Mouse (Mus musculus) lung, adult 18-20 months (tissue): ENCODE data around the gene Grifin.
A peak's percentile ranks its signal among the peaks of the same experiment; 100 is the strongest.

Source experiments
- DNase-seq, 2 experiments: peaks; one replicate each; pipeline ENCODE4 v3.0.0; 2022; ENCODE audit warnings: mixed read lengths in 2 of 2

Grifin gene

GRCm38 (mm10) chr5:140564896-140565295 is at the start of gene Grifin:
Grifin (minus strand) TSS chr5:140565071.
- no peak for DNase-seq

- DNase-seq = no peak
Observed at GRCm38 (mm10) chr5:140614141-140614540, 49.3 kb upstream of the Grifin start.

- no peak for DNase-seq
Observed at GRCm38 (mm10) chr5:140612191-140612590, 47.3 kb upstream of the Grifin start.

GRCm38 (mm10) chr5:140611611-140612185 is 46.8 kb upstream of the Grifin start:
- no peak for DNase-seq

- peak; percentile 83 to 91 for DNase-seq
Observed at GRCm38 (mm10) chr5:140611021-140611583, 46.2 kb upstream of the Grifin start.

GRCm38 (mm10) chr5:140610273-140611011 is 45.6 kb upstream of the Grifin start:
- DNase-seq = peak; percentile 73 to 82

- peak; percentile 73 to 85 for DNase-seq
Observed at GRCm38 (mm10) chr5:140609511-140610272, 44.8 kb upstream of the Grifin start.

GRCm38 (mm10) chr5:140608634-140609015 is 43.8 kb upstream of the Grifin start:
- peak; percentile 44 to 64 for DNase-seq

- DNase-seq = peak in 1 of 2 experiments; percentile 39
Observed at GRCm38 (mm10) chr5:140607836-140608633, 43.2 kb upstream of the Grifin start.

GRCm38 (mm10) chr5:140607001-140607835 is 42.3 kb upstream of the Grifin start, which contains the start of gene Lfng:
Lfng (plus strand) TSS chr5:140607320.
- DNase-seq = peak; percentile 96 to 97

- no peak for DNase-seq
Observed at GRCm38 (mm10) chr5:140606386-140606785, 41.5 kb upstream of the Grifin start.

GRCm38 (mm10) chr5:140605228-140605627 is 40.4 kb upstream of the Grifin start:
- DNase-seq = no peak

GRCm38 (mm10) chr5:140604386-140604785 is 39.5 kb upstream of the Grifin start:
- DNase-seq = no peak

- DNase-seq = no peak
Observed at GRCm38 (mm10) chr5:140602540-140602939, 37.7 kb upstream of the Grifin start.

GRCm38 (mm10) chr5:140601712-140602111 is 36.8 kb upstream of the Grifin start:
- DNase-seq = no peak

- no peak for DNase-seq
Observed at GRCm38 (mm10) chr5:140599939-140600338, 35.1 kb upstream of the Grifin start.

GRCm38 (mm10) chr5:140597787-140598186 is 32.9 kb upstream of the Grifin start:
- DNase-seq = no peak

GRCm38 (mm10) chr5:140596927-140597588 is 32.2 kb upstream of the Grifin start:
- peak; percentile 69 to 76 for DNase-seq

- DNase-seq = peak in 1 of 2 experiments; percentile 49
Observed at GRCm38 (mm10) chr5:140596426-140596825, 31.6 kb upstream of the Grifin start.

GRCm38 (mm10) chr5:140594846-140595245 is 30.0 kb upstream of the Grifin start:
- no peak for DNase-seq
